Mouse (Mus musculus) ES-Bruce4 (cell line): ENCODE data around the gene Smim11.

Experiments used
- CTCF ChIP-seq: IDR thresholded peaks from one replicate; pipeline ENCODE4 v1.8.1; 2011; ENCODE audit warnings: low read depth, low read length
- POLR2A ChIP-seq: IDR thresholded peaks from one replicate; pipeline ENCODE4 v1.8.1; 2011; ENCODE audit warnings: low read length; ENCODE audit not compliant: insufficient read depth

DNA sequence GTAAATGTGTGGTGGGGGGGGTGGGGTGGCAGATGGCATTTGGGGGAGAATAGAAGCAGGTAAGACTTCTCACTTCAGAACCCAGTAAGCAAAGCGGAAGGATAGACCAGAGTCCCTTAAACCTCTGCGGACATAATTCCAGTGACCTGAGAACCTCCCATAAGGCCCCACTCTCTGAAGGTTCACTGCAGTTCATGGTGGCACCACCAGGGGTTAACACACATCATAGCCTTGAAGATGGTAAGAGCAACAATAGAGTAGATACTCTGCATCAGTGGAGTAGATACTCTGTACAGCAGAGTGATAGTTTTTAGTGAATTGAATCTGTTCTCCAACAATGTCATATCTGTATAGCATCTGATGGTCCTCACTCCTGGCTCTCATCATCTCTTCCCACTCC, 4.4 kb downstream of the Smim11 start:
- TF ChIP-seq POLR2A (no peak), CTCF (no peak)
